Mouse (Mus musculus): ENCODE measurements around the gene Slc16a5.

- no peak for TF ChIP-seq POLR2A (IDR thresholded peaks at IDR 0.05; ENCODE audit: insufficient read depth, low read depth, low read length)
- no peak for TF ChIP-seq CTCF (IDR thresholded peaks at IDR 0.05; ENCODE audit: insufficient read depth, low read depth, low read length)
These were observed 30.1 kb downstream of the Slc16a5 start for GRCm38 (mm10) chr11:115492387-115492786.
